Comparison of ENCODE assay signal across 8 mouse cellular contexts in the genomic region with DNA sequence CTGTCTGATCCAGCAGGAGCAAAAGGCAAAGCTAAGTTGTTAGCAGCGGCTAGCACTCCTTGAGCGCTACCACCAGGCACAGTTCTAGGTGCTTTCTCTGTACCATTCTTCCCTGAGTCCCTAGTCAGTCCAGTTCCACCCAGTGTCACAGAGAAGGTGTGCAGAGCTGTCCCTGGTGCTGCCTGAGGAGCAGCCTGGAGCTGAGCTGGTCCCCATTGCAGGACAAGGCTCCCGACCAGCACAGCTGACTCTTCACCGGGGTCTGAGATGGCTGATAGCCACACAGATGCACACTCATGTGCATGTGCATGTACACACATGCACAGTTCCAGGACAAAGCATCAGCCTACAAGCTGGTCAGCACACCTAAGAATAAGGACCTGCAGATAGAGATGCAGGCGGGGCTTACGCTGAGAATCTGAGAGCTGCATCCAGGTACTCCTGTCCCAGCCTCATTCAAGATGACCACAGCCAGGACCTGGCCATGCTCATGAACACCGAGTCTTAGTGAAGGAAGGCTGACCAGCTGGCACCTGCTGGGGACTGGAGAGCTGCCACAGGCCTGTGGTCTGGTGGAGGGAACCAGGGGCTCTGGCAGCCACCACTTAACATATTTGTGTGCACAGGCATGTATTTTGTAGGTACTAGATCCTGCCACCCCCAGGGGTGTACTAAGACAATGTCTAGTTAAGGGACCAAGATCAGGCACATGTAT. TPM values are rescaled to one million over a fixed set of nuclear protein-coding genes. Genes with fewer than 3 reads are reported as not detected.
A peak's percentile ranks its signal among the peaks of the same experiment; 100 is the strongest.
DNase-seq lines count a peak whose midpoint lies in the region; ATAC-seq lines count a peak whose summit lies in the region.
"Had no signal": no experiment of that assay in that cellular context is flagged by ENCODE, and none has a peak within 500 bp of the region (broad histone marks: within the 10 kb centered on the region; RNA-seq: fewer than 3 reads in every experiment).

No protein-coding gene starts in this region.

- H3K4me2 ChIP-seq in limb, embryonic 11.5 days (ENCODE audit: low read depth, severe bottlenecking) = no peak overlapping the region
- H3K4me2 ChIP-seq in hindbrain, embryonic 12.5 days (replicated peaks) = no peak overlapping the region
- H3K4me2 ChIP-seq: forebrain, embryonic 13.5 days had no signal

- 77% methylated on average over 7 of the region's 7 CpGs for whole genome bisulfite sequencing in limb, embryonic 11.5 days
- WGBS in limb, embryonic 10.5 days = 81% methylated on average over 7 of the region's 7 CpGs
- 87% methylated on average over 7 of the region's 7 CpGs for WGBS in embryonic facial prominence, embryonic 10.5 days
- WGBS in hindbrain, embryonic 12.5 days = 89% methylated on average over 7 of the region's 7 CpGs

- no peak overlapping the region for H3K4me3 ChIP-seq in limb, embryonic 11.5 days (ENCODE audit: low read depth, low read length)
- H3K4me3 ChIP-seq in limb, embryonic 10.5 days = no peak overlapping the region
- no peak overlapping the region for H3K4me3 ChIP-seq in embryonic facial prominence, embryonic 10.5 days
- no peak overlapping the region for H3K4me3 ChIP-seq in hindbrain, embryonic 12.5 days
- H3K4me3 ChIP-seq: forebrain, embryonic 13.5 days had no signal

- no peaks in the 10 kb centered on the region; the same call in 1 of the 2 replicates for H3K36me3 ChIP-seq in limb, embryonic 11.5 days (ENCODE audit: control insufficient read depth, insufficient read depth, low read length)
- no peaks in the 10 kb centered on the region for H3K36me3 ChIP-seq in limb, embryonic 10.5 days
- H3K36me3 ChIP-seq in embryonic facial prominence, embryonic 10.5 days (replicated peaks) = no peaks in the 10 kb centered on the region
- no peaks in the 10 kb centered on the region for H3K36me3 ChIP-seq in hindbrain, embryonic 12.5 days

- no peaks in the 10 kb centered on the region for H3K9me3 ChIP-seq in limb, embryonic 11.5 days (ENCODE audit: control insufficient read depth, low read length)
- H3K9me3 ChIP-seq in limb, embryonic 10.5 days (replicated peaks) = no peaks in the 10 kb centered on the region
- H3K9me3 ChIP-seq in embryonic facial prominence, embryonic 10.5 days = no peaks in the 10 kb centered on the region
- no peaks in the 10 kb centered on the region for H3K9me3 ChIP-seq in hindbrain, embryonic 12.5 days (replicated peaks)
- H3K9me3 ChIP-seq: forebrain, embryonic 13.5 days had no signal

- peaks cover 10% of the 10 kb centered on the region; the same call in 1 of the 2 replicates for H3K4me1 ChIP-seq in limb, embryonic 11.5 days (ENCODE audit: control insufficient read depth, insufficient read depth, low read length)
- peaks cover 29% of the 10 kb centered on the region for H3K4me1 ChIP-seq in limb, embryonic 10.5 days
- H3K4me1 ChIP-seq in embryonic facial prominence, embryonic 10.5 days = peaks cover 37% of the 10 kb centered on the region
- H3K4me1 ChIP-seq in hindbrain, embryonic 12.5 days = peaks cover 22% of the 10 kb centered on the region

- ATAC-seq in limb, embryonic 11.5 days (ENCODE audit: insufficient number of reproducible peaks, low FRiP score, low TSS enrichment, low read depth) = 0 out of 2 replicates have a peak, but pooled peaks have one; percentile 44
- ATAC-seq in hindbrain, embryonic 12.5 days (ENCODE audit: low FRiP score) = no peak
- ATAC-seq: forebrain, embryonic 13.5 days had no signal

- no peaks in the 10 kb centered on the region for H3K27me3 ChIP-seq in limb, embryonic 11.5 days (ENCODE audit: control insufficient read depth, insufficient read depth, low read length)
- no peaks in the 10 kb centered on the region for H3K27me3 ChIP-seq in limb, embryonic 10.5 days (ENCODE audit: low read depth, poor library complexity, severe bottlenecking)
- H3K27me3 ChIP-seq in embryonic facial prominence, embryonic 10.5 days (replicated peaks; ENCODE audit: low read depth, poor library complexity, severe bottlenecking) = no peaks in the 10 kb centered on the region
- no peaks in the 10 kb centered on the region; the same call in 1 of the 2 replicates for H3K27me3 ChIP-seq in hindbrain, embryonic 12.5 days

- DNase-seq in limb, embryonic 11.5 days (ENCODE audit: low spot score) = peak; percentile 50
- DNase-seq in limb, embryonic 10.5 days (ENCODE audit: low spot score) = no peak
- DNase-seq in ES-CJ7 (ENCODE audit: low read depth, low spot score) (peak; percentile 17), R1 (ENCODE audit: low read depth, low spot score) (peak; percentile 38)
- peak; percentile 46 for DNase-seq in embryonic facial prominence, embryonic 10.5 days (ENCODE audit: low spot score)
- DNase-seq in gastrocnemius, adult 8-10 months (ENCODE audit: low spot score in 2 of 2) = no peak

- H3K27ac ChIP-seq in limb, embryonic 11.5 days (replicated peaks; ENCODE audit: low read depth, low read length) = no peak overlapping the region
- no peak overlapping the region for H3K27ac ChIP-seq in limb, embryonic 10.5 days
- H3K27ac ChIP-seq in embryonic facial prominence, embryonic 10.5 days (replicated peaks) = no peak overlapping the region
- no peak overlapping the region for H3K27ac ChIP-seq in hindbrain, embryonic 12.5 days
- H3K27ac ChIP-seq: forebrain, embryonic 13.5 days had no signal

- no peak overlapping the region for H3K9ac ChIP-seq in limb, embryonic 11.5 days (ENCODE audit: low read length)
- H3K9ac ChIP-seq in hindbrain, embryonic 12.5 days = no peak overlapping the region
- H3K9ac ChIP-seq: forebrain, embryonic 13.5 days had no signal

RNA-seq across cellular contexts. Expression of a gene that starts 25.1 kb away (rescaled TPM):
- 0.32 and 0.82 TPM in 2 replicates for polyA plus RNA-seq in limb, embryonic 11.5 days (2014; fragmentation: Nextera tagmentation; extraction: Ambion mirVana)
- polyA plus RNA-seq in limb, embryonic 10.5 days (2016; fragmentation: Nextera tagmentation; extraction: Ambion mirVana) = 0.13 TPM in 1 of 2 replicates, not detected in the other
- 0.34 TPM in 1 of 2 replicates, not detected in the other for polyA plus RNA-seq in embryonic facial prominence, embryonic 10.5 days (2016; fragmentation: Nextera tagmentation; extraction: Ambion mirVana)
- polyA plus RNA-seq in hindbrain, embryonic 12.5 days (2016; fragmentation: Nextera tagmentation; extraction: Ambion mirVana) = 0.15 and 0.61 TPM in 2 replicates
- under 1 TPM; 0.31 to 0.92 (median 0.61) TPM for total RNA-seq in gastrocnemius, adult 8-10 months (2022)

Comparison
In these comparisons a context has a peak if more than half of its experiments do, and no peak if none do; other contexts are left out.
1. DNase-seq: peak in limb, embryonic 11.5 days (single experiment), ES-CJ7 (single experiment), R1 (single experiment) and embryonic facial prominence, embryonic 10.5 days (single experiment); none in limb, embryonic 10.5 days (single experiment) and gastrocnemius, adult 8-10 months (0 of 2).